Mouse (Mus musculus) testis, adult 2 months (tissue): Measurements from ENCODE around the gene Hoxa3. TPM values are rescaled to one million over a fixed set of nuclear protein-coding genes. Genes with fewer than 3 reads are reported as not detected.

ENCODE experiments used
- H3K27ac ChIP-seq: fragments of 200-500 bp; 2 replicates; pipeline ENCODE4 v1.5.1; 2012; ENCODE audit warnings: low read depth, low read length; ENCODE audit not compliant: control insufficient read depth, insufficient read depth
- H3K27me3 ChIP-seq: fragments of 200-500 bp; 2 replicates; pipeline ENCODE4 v1.6.1; 2012; ENCODE audit warnings: mild to moderate bottlenecking, low read length, moderate library complexity; ENCODE audit not compliant: control insufficient read depth, insufficient read depth
- H3K36me3 ChIP-seq: fragments of 200-500 bp; 2 replicates; pipeline ENCODE4 v1.6.1; 2012; ENCODE audit warnings: mild to moderate bottlenecking, low read length; ENCODE audit not compliant: control insufficient read depth, insufficient read depth
- H3K4me1 ChIP-seq: fragments of 200-500 bp; 2 replicates; pipeline ENCODE4 v1.6.1; 2012; ENCODE audit warnings: low read length; ENCODE audit not compliant: control insufficient read depth, insufficient read depth
- H3K4me3 ChIP-seq: fragments of 200-500 bp; 2 replicates; pipeline ENCODE4 v1.5.1; 2012; ENCODE audit warnings: low read depth, mild to moderate bottlenecking, low read length, moderate library complexity, mixed read lengths; ENCODE audit not compliant: control insufficient read depth
- CTCF ChIP-seq: fragments of 200-500 bp; IDR thresholded peaks from 2 replicates; pipeline ENCODE4 v1.5.1; 2012; ENCODE audit warnings: low read depth, mild to moderate bottlenecking, inconsistent platforms, low read length, moderate library complexity; ENCODE audit not compliant: control insufficient read depth, insufficient read depth, insufficient replicate concordance
- POLR2A ChIP-seq: fragments of 200-500 bp; IDR thresholded peaks from 2 replicates; pipeline ENCODE4 v1.6.1; 2012; ENCODE audit warnings: low read depth, mild to moderate bottlenecking, inconsistent platforms, low read length, moderate library complexity; ENCODE audit not compliant: control insufficient read depth
- polyA plus RNA-seq: library from polyadenylated mRNA; depleted of rRNA; stranded (reverse); fragments of >200 nt; gene quantifications from 2 replicates; pipeline ENCODE4 v1.2.3, GENCODE M21; 2012

Hoxa3 gene
- polyA plus RNA-seq, 1 experiment = 5.8 TPM

DNA sequence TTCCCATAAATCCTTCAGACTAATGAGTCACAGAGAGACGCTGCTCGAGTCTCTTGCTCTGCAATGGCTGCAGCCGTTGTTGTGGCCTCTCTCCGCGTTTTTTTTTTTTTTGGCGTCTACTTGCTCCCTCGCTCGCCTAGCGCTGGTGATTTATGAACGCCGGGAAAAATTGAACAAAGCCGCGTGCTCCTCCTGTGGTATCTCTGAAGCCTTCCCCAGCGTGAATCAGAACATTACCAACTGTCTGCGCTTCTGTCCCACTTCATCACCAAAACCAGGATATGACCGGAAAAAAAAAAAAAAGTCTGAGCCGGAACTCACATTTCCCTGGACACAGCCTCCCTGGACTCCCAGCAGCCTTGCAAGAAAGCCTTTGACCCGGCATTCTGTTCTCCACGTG is 27.9 kb downstream of the Hoxa3 start:
- Histone ChIP-seq H3K36me3 (no peaks in the 10 kb centered on the region), H3K4me3 (no peak overlapping the region), H3K4me1 (peaks cover 3% of the 10 kb centered on the region; the same call in 1 of the 2 replicates), H3K27ac (no peak overlapping the region), H3K27me3 (no peaks in the 10 kb centered on the region)
- TF ChIP-seq CTCF (no peak), POLR2A (no peak)

DNA sequence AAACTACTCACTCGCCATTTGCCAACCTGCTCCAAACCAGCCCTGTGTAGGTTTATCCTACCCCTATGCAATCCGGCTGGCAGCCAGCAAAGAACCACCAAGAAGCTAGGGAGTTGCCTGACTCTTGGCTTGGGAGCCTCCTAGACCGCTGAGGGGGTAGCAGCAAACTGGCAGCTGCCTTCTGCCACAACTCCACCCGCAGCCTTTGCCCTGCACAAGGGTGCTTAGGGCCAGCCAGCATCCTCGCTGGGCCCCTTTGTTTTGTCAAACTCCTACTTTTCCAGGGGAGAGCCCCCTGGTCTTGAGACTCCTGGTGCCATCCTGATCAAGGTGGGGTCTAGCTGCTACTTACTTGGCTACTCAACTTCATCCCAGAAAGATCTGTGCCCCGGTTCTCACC is 28.5 kb downstream of the Hoxa3 start:
- no peaks in the 10 kb centered on the region for H3K27me3 ChIP-seq

DNA sequence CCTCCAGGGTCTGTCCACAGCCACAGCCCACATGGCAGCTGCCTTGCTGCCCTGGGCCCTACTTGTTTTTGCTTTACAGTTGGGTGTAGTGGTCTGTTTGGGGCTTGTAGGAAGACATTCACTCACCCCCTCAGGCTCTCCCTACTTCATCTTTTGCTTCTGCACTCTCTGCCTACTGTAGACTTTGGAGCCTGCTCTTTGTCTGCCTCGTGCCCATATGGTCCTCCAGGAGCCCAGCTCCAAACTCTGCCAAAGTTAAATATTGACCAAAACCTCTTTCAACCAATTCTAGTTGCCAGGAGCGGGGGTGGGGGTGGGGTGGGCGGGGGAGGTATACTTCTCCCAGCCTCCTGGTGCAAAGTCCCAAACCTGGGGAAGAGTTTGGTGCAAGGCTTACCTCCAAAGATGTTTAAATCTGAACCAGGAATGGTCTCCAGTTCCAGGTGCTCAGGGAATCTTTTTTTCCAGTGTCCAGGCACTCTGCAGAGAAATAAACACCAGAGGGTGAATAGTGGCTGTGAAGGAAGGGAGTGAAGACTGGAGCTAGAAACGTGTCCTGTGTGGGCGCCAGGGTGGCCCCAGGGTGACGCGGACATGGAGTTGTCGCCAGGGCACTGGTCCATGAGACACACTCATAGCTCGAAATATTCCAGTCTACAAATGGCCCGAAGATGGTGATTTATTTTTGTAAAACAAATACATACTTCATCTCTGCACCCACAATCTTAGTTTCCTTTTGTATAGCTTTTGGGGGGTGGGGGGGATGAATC is 29.6 kb downstream of the Hoxa3 start:
- H3K27ac ChIP-seq = no peak overlapping the region
- H3K4me3 ChIP-seq = no peak overlapping the region
- TF ChIP-seq CTCF (no peak), POLR2A (no peak)
- H3K4me1 ChIP-seq = peaks cover 3% of the 10 kb centered on the region; the same call in 1 of the 2 replicates
- H3K36me3 ChIP-seq = no peaks in the 10 kb centered on the region
- H3K27me3 ChIP-seq = no peaks in the 10 kb centered on the region

More for the DNA sequence above, 28.5 kb downstream of the Hoxa3 start:
- H3K4me3 ChIP-seq = no peak overlapping the region
- H3K27ac ChIP-seq = no peak overlapping the region
- H3K4me1 ChIP-seq = peaks cover 3% of the 10 kb centered on the region; the same call in 1 of the 2 replicates
- H3K36me3 ChIP-seq = no peaks in the 10 kb centered on the region
- TF ChIP-seq POLR2A (no peak), CTCF (no peak)

DNA sequence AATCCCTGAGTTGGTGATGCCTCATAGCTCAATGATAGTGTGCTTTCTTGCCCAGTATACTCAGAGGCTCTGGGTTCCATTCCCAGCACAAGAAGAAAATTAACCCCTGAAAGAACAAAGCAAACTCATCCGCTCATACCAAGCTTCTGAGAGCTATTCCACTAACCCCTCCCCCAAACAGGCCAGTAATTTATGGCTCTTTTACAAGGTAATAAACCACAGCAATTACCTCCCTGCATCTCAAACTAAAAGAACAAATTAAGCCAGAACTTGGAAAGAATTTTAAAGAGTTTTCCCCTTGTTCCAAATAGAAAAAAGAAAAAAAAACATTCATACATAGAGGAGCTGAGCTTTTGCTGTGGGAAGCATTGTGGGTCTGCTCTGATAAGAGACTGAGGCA is 30.3 kb downstream of the Hoxa3 start:
- Histone ChIP-seq H3K4me1 (peaks cover 3% of the 10 kb centered on the region; the same call in 1 of the 2 replicates), H3K4me3 (no peak overlapping the region), H3K36me3 (no peaks in the 10 kb centered on the region), H3K27me3 (no peaks in the 10 kb centered on the region), H3K27ac (no peak overlapping the region)
- TF ChIP-seq POLR2A (no peak), CTCF (no peak)

DNA sequence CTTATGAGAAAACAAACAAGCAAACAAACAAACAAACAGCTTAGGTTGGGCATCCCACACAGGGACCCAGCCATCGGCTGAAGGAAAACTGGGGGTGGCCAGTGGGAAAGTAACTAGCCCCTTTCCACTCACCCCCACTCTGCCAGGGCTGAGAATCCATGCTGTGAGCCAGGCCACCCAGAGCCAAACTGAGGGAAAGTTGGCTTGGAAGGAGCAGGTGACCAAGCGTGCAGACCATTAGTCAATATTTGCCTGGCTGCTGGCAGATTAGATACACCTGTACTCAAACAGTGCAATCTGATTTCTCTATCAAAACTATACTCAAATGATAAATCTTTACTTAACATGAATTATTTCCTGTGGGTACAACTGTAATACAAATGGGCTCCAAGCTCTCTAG is 31.1 kb downstream of the Hoxa3 start:
- no peak for TF ChIP-seq CTCF
- no peak for TF ChIP-seq POLR2A
- H3K4me3 ChIP-seq = no peak overlapping the region
- no peak overlapping the region for H3K27ac ChIP-seq
- peaks cover 2% of the 10 kb centered on the region for H3K27me3 ChIP-seq
- no peaks in the 10 kb centered on the region for H3K36me3 ChIP-seq
- H3K4me1 ChIP-seq = peaks cover 3% of the 10 kb centered on the region; the same call in 1 of the 2 replicates

DNA sequence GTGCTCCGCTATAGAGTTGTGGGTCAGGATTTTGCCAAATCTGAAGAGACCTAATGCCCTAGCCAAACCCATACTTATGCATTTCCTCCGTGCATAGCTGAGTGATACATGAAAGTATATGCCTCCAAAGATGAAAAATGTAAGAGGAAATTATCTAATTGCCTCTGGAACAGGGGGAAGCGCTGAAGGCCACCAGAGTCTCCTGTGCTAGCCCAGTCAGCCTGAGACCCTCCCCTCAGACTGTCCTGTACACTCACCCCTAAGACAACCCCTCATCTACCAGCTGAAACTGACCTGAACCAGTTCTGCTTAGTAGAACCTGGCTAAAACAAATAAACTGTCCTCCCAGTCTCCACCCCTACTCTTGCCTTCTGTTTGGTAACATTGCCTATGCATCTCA is 32.4 kb downstream of the Hoxa3 start:
- H3K4me3 ChIP-seq = no peak overlapping the region

DNA sequence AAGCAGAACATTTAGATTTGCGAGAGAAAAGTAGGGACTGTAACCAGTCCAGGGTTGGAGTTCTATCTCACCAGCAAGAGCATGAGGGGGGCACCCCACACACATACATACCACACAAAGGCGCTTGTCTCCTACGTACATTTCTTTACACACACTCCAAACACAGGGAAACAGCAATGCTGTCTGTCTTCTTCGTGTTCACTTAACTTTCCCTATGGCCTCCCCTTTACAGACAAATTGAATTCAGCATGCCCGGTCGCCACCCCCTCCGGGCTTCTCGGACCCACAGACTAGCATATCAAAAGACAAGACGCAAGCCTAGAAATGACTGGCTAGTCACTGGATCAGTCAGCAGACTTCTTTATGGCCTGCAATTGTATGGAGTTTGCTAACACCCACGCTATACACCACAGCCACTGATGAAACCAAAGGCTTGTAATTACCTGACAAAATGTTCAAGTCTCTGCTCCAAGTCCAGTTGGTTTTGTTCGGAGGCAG is 32.9 kb downstream of the Hoxa3 start:
- no peaks in the 10 kb centered on the region for H3K36me3 ChIP-seq
- H3K4me1 ChIP-seq = peaks cover 7% of the 10 kb centered on the region
- H3K27ac ChIP-seq = no peak overlapping the region
- H3K4me3 ChIP-seq = no peak overlapping the region
- no peak for TF ChIP-seq POLR2A
- no peak for TF ChIP-seq CTCF
- H3K27me3 ChIP-seq = peaks cover 14% of the 10 kb centered on the region

More for the DNA sequence above, 32.4 kb downstream of the Hoxa3 start:
- H3K27me3 ChIP-seq = peaks cover 12% of the 10 kb centered on the region
- H3K36me3 ChIP-seq = no peaks in the 10 kb centered on the region
- no peak overlapping the region for H3K27ac ChIP-seq
- H3K4me1 ChIP-seq = peaks cover 7% of the 10 kb centered on the region
- TF ChIP-seq CTCF (no peak), POLR2A (no peak)
